Mouse (Mus musculus) lung, adult 18-20 months (tissue): Measurements from ENCODE around the gene Nol4l.
A peak's percentile ranks its signal among the peaks of the same experiment; 100 is the strongest.

Source experiments
- DNase-seq, 2 experiments: peaks; one replicate each; pipeline ENCODE4 v3.0.0; 2022; ENCODE audit warnings: mixed read lengths in 2 of 2

Gene Nol4l

GRCm38 (mm10) chr2:153440755-153441154 lies 89.0 kb downstream of the Nol4l start:
- no peak for DNase-seq

- no peak for DNase-seq
Measured at GRCm38 (mm10) chr2:153437306-153437659, 92.5 kb downstream of the Nol4l start.

- DNase-seq = peak; percentile 64 to 77
Measured at GRCm38 (mm10) chr2:153436641-153437305, 93.0 kb downstream of the Nol4l start.

GRCm38 (mm10) chr2:153434880-153435831 lies 94.6 kb downstream of the Nol4l start:
- DNase-seq = peak; percentile 26 to 46

- DNase-seq = no peak
Measured at GRCm38 (mm10) chr2:153433859-153434258, 95.9 kb downstream of the Nol4l start.

GRCm38 (mm10) chr2:153432492-153432891 lies 97.3 kb downstream of the Nol4l start:
- no peak for DNase-seq

GRCm38 (mm10) chr2:153430571-153430970 lies 99.2 kb downstream of the Nol4l start:
- no peak for DNase-seq

- DNase-seq = peak; percentile 23 to 54
Measured at GRCm38 (mm10) chr2:153428485-153428884, 101.3 kb downstream of the Nol4l start.

- no peak for DNase-seq
Measured at GRCm38 (mm10) chr2:153426931-153427330, 102.8 kb downstream of the Nol4l start.

- DNase-seq = no peak
Measured at GRCm38 (mm10) chr2:153425998-153426670, 103.6 kb downstream of the Nol4l start.

GRCm38 (mm10) chr2:153425124-153425844 lies 104.5 kb downstream of the Nol4l start:
- no peak for DNase-seq

GRCm38 (mm10) chr2:153424557-153424956 lies 105.2 kb downstream of the Nol4l start:
- no peak for DNase-seq

- no peak for DNase-seq
Measured at GRCm38 (mm10) chr2:153423113-153423512, 106.7 kb downstream of the Nol4l start.

GRCm38 (mm10) chr2:153422051-153422450 lies 107.7 kb downstream of the Nol4l start:
- peak; percentile 44 to 65 for DNase-seq

GRCm38 (mm10) chr2:153421233-153421632 lies 108.5 kb downstream of the Nol4l start:
- no peak for DNase-seq

GRCm38 (mm10) chr2:153418381-153418780 lies 111.4 kb downstream of the Nol4l start:
- DNase-seq = no peak

GRCm38 (mm10) chr2:153417841-153418240 lies 111.9 kb downstream of the Nol4l start:
- no peak for DNase-seq

- DNase-seq = no peak
Measured at GRCm38 (mm10) chr2:153414607-153415006, 115.2 kb downstream of the Nol4l start.

GRCm38 (mm10) chr2:153412563-153412962 lies 117.2 kb downstream of the Nol4l start:
- DNase-seq = no peak

GRCm38 (mm10) chr2:153411557-153411956 lies 118.2 kb downstream of the Nol4l start:
- no peak for DNase-seq

GRCm38 (mm10) chr2:153408971-153409370 lies 120.8 kb downstream of the Nol4l start:
- DNase-seq = no peak

GRCm38 (mm10) chr2:153406882-153407281 lies 122.9 kb downstream of the Nol4l start:
- no peak for DNase-seq

GRCm38 (mm10) chr2:153404882-153405281 lies 124.9 kb downstream of the Nol4l start:
- DNase-seq = no peak
